Mouse (Mus musculus) A20 (cell line): ENCODE measurements at regions not wholly inside any gene's neighbourhood (a gene's known extent, or its start where the extent isn't known, plus 50 kb on each side); places are given as distances from the start of the nearest gene placed in this dataset.

ENCODE experiments used
- DNase-seq: peaks from one replicate; pipeline ENCODE4 v3.0.0-alpha.2; 2011; ENCODE audit warnings: low read depth, low spot score

DNA sequence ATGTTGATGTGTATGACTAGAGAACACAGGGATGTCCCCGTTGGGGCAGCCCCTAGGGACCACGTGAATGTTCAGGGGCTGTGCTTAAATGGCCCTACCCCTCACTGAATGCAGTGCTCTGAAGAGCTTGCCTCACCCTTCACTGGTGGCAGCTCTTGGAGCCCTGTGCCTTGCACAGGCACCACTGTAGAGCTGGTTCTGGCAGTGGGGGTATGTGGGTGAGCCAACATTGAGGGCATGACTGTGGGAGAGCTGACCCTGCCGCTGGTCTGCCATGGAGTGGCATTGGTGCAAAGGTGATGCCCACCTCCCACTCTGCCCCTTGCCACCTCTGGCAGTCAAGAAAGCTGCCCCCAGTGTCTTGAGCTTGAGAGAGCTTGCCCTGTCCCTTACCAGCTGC, 69.6 kb upstream of the Tdrd3 start:
- no peak for DNase-seq

DNA sequence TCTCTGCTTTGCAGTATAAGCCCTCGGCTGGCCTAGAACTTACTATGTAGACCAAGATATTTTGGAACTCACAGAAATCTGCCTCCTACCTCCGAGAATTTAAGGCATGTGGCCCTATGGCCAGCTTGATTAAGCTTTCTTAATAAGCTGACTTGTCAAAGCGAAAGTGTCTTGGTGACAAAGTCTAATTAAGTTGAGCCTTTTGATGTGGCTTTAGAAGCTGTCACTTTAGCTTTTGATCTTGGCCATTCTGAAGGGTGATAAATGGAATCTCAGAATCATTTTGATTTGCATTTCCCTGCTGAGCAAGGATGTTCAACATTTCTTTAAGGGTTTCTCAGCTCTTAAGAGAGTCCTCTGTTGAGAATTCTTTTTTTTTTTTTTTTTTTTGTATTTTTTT, 67.6 kb upstream of the Tdrd3 start:
- no peak for DNase-seq

DNA sequence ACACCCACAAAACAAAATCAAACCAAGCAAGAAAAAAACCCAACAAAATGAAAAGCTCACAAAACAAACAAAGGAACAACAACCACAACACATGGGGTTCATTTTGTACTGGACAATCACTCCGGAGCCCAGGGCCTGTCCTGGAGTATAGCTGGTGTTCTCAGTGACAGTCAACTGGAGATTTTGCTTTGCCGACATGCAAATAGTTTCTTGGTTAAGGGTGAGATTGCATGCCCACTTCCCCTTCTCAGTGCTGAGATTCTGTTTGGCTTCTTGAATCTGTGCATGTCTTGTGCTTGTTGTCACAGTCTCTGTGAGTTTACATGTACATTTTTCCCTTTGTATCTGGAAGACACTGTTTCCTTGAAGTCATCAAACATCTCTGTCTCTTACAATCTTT, 50.6 kb upstream of the Tdrd3 start:
- DNase-seq: peak; percentile 67
